Mouse (Mus musculus) limb, embryonic 12.5 days (tissue): ENCODE data around the gene Gm5148. TPM values are rescaled to one million over a fixed set of nuclear protein-coding genes. Genes with fewer than 3 reads are reported as not detected.
A peak's percentile ranks its signal among the peaks of the same experiment; 100 is the strongest.

Source experiments
- ATAC-seq: fragments of 200-750 bp; cut with Nextera tagmentation; 2 replicates; pipeline ENCODE4 v1.8.0; 2017; ENCODE audit warnings: low read depth, moderate TSS enrichment; ENCODE audit not compliant: insufficient number of reproducible peaks, insufficient read depth, low FRiP score, low TSS enrichment
- H3K27ac ChIP-seq: fragments of 300-500 bp; sonication (generic); 2 replicates; pipeline ENCODE4 v1.5.1; 2016; ENCODE audit warnings: mild to moderate bottlenecking, moderate library complexity
- H3K27me3 ChIP-seq: fragments of 300-500 bp; sonication (generic); 2 replicates; pipeline ENCODE4 v1.6.1; 2016; ENCODE audit warnings: mild to moderate bottlenecking, moderate library complexity
- H3K36me3 ChIP-seq: fragments of 300-500 bp; sonication (generic); 2 replicates; pipeline ENCODE4 v1.6.1; 2016; ENCODE audit warnings: mild to moderate bottlenecking, moderate library complexity
- H3K4me1 ChIP-seq: fragments of 300-500 bp; sonication (generic); replicated peaks from 2 replicates; pipeline ENCODE4 v1.6.1; 2016
- H3K4me2 ChIP-seq: fragments of 300-500 bp; sonication (generic); 2 replicates; pipeline ENCODE4 v1.6.1; 2016; ENCODE audit warnings: mild to moderate bottlenecking, moderate library complexity
- H3K4me3 ChIP-seq: fragments of 300-500 bp; sonication (generic); replicated peaks from 2 replicates; pipeline ENCODE4 v1.5.1; 2016; ENCODE audit warnings: mild to moderate bottlenecking
- H3K9ac ChIP-seq: fragments of 300-500 bp; sonication (generic); replicated peaks from 2 replicates; pipeline ENCODE4 v1.6.1; 2016; ENCODE audit warnings: mild to moderate bottlenecking, moderate library complexity
- H3K9me3 ChIP-seq: fragments of 300-500 bp; sonication (generic); 2 replicates; pipeline ENCODE4 v1.6.1; 2016; ENCODE audit warnings: mild to moderate bottlenecking, moderate library complexity
- WGBS: fragments of 180-500 bp; shearing (Covaris S2); methylation state at CpG from one replicate; pipeline ENCODE4 v1.1.7; 2016; 5-methylcytosine and 5-hydroxymethylcytosine counted together
- polyA plus RNA-seq: library from polyadenylated mRNA; unstranded; fragments of >200 nt; fragmentation: Nextera tagmentation; extraction: Ambion mirVana; gene quantifications from 2 replicates; pipeline ENCODE4 v1.2.1, GENCODE M21; 2016

Gene Gm5148
- polyA plus RNA-seq, 1 experiment from 2014 or later: 7.2 TPM

- ATAC-seq: no peak
- WGBS: 53% methylated on average over 9 of the region's 9 CpGs
- no peaks in the 10 kb centered on the region for H3K36me3 ChIP-seq
- peaks cover 9% of the 10 kb centered on the region for H3K4me1 ChIP-seq
- no peak overlapping the region for H3K9ac ChIP-seq
- H3K27ac ChIP-seq: no peak overlapping the region
- H3K27me3 ChIP-seq: peaks cover 3% of the 10 kb centered on the region; the same call in 1 of the 2 replicates
- H3K9me3 ChIP-seq: peaks cover 3% of the 10 kb centered on the region; the same call in 1 of the 2 replicates
- no peak overlapping the region for H3K4me3 ChIP-seq
- peak overlapping the region; percentile 30; the same call in 1 of the 2 replicates for H3K4me2 ChIP-seq
Measured at GRCm38 (mm10) chr3:37758611-37759322, 34.5 kb upstream of the Gm5148 start.

- Histone ChIP-seq H3K4me2 (peak overlapping the region; percentile 30), H3K4me3 (no peak overlapping the region), H3K27ac (0 out of 2 replicates have a peak overlapping the region, but pooled peaks have one; percentile 26), H3K27me3 (peaks cover 3% of the 10 kb centered on the region; the same call in 1 of the 2 replicates), H3K9ac (no peak overlapping the region), H3K36me3 (no peaks in the 10 kb centered on the region), H3K4me1 (peaks cover 9% of the 10 kb centered on the region), H3K9me3 (peaks cover 3% of the 10 kb centered on the region; the same call in 1 of the 2 replicates)
- WGBS: 11% methylated on average over 12 of the region's 12 CpGs
- ATAC-seq: no peak
Measured at GRCm38 (mm10) chr3:37758124-37758523, 33.8 kb upstream of the Gm5148 start.

- H3K27ac ChIP-seq: no peak overlapping the region
- H3K4me1 ChIP-seq: peaks cover 9% of the 10 kb centered on the region
- no peak overlapping the region for H3K4me3 ChIP-seq
- H3K4me2 ChIP-seq: no peak overlapping the region; the same call in 1 of the 2 replicates
- H3K9me3 ChIP-seq: peaks cover 3% of the 10 kb centered on the region; the same call in 1 of the 2 replicates
- WGBS: 33% methylated on average over 4 of the region's 4 CpGs
- no peak for ATAC-seq
- H3K9ac ChIP-seq: no peak overlapping the region
- H3K27me3 ChIP-seq: peaks cover 3% of the 10 kb centered on the region; the same call in 1 of the 2 replicates
- H3K36me3 ChIP-seq: no peaks in the 10 kb centered on the region
Measured at GRCm38 (mm10) chr3:37757613-37758012, 33.3 kb upstream of the Gm5148 start.

GRCm38 (mm10) chr3:37756005-37756404, 31.7 kb upstream of the Gm5148 start:
- H3K9ac ChIP-seq: no peak overlapping the region
- no peak overlapping the region for H3K4me2 ChIP-seq
- no peak overlapping the region for H3K27ac ChIP-seq
- 72% methylated on average over 2 of the region's 2 CpGs for WGBS
- no peaks in the 10 kb centered on the region for H3K36me3 ChIP-seq
- no peak overlapping the region for H3K4me3 ChIP-seq
- peaks cover 3% of the 10 kb centered on the region; the same call in 1 of the 2 replicates for H3K9me3 ChIP-seq
- H3K4me1 ChIP-seq: peaks cover 9% of the 10 kb centered on the region
- no peak for ATAC-seq
- peaks cover 3% of the 10 kb centered on the region; the same call in 1 of the 2 replicates for H3K27me3 ChIP-seq

- no peak overlapping the region for H3K4me3 ChIP-seq
- no peaks in the 10 kb centered on the region for H3K36me3 ChIP-seq
- WGBS: 92% methylated on average over 3 of the region's 3 CpGs
- H3K4me1 ChIP-seq: peaks cover 9% of the 10 kb centered on the region
- no peak overlapping the region for H3K9ac ChIP-seq
- no peak overlapping the region for H3K4me2 ChIP-seq
- no peak for ATAC-seq
- H3K9me3 ChIP-seq: peaks cover 3% of the 10 kb centered on the region; the same call in 1 of the 2 replicates
- H3K27ac ChIP-seq: no peak overlapping the region
- H3K27me3 ChIP-seq: peaks cover 3% of the 10 kb centered on the region; the same call in 1 of the 2 replicates
Measured at GRCm38 (mm10) chr3:37754639-37755038, 30.3 kb upstream of the Gm5148 start.

- H3K4me1 ChIP-seq: peaks cover 8% of the 10 kb centered on the region
- peaks cover 2% of the 10 kb centered on the region; the same call in 1 of the 2 replicates for H3K27me3 ChIP-seq
- H3K27ac ChIP-seq: no peak overlapping the region
- H3K4me2 ChIP-seq: no peak overlapping the region
- H3K4me3 ChIP-seq: no peak overlapping the region
- no peak for ATAC-seq
- WGBS: 85% methylated on average over 3 of the region's 3 CpGs
- no peaks in the 10 kb centered on the region for H3K36me3 ChIP-seq
- H3K9me3 ChIP-seq: no peaks in the 10 kb centered on the region
- no peak overlapping the region for H3K9ac ChIP-seq
Measured at GRCm38 (mm10) chr3:37753148-37753547, 28.9 kb upstream of the Gm5148 start.

GRCm38 (mm10) chr3:37748002-37748733, 23.9 kb upstream of the Gm5148 start:
- H3K4me2 ChIP-seq: no peak overlapping the region
- 80% methylated on average over 16 of the region's 16 CpGs for WGBS
- H3K27ac ChIP-seq: peak overlapping the region; percentile 2; the same call in 1 of the 2 replicates
- no peaks in the 10 kb centered on the region for H3K9me3 ChIP-seq
- ATAC-seq: no peak
- no peaks in the 10 kb centered on the region for H3K36me3 ChIP-seq
- H3K4me1 ChIP-seq: peaks cover 8% of the 10 kb centered on the region; the same call in 1 of the 2 replicates
- H3K27me3 ChIP-seq: no peaks in the 10 kb centered on the region
- no peak overlapping the region for H3K9ac ChIP-seq
- H3K4me3 ChIP-seq: no peak overlapping the region

GRCm38 (mm10) chr3:37747258-37748001, 23.1 kb upstream of the Gm5148 start:
- no peak overlapping the region for H3K9ac ChIP-seq
- no peak overlapping the region for H3K4me2 ChIP-seq
- H3K9me3 ChIP-seq: no peaks in the 10 kb centered on the region
- H3K4me1 ChIP-seq: peaks cover 8% of the 10 kb centered on the region; the same call in 1 of the 2 replicates
- no peak for ATAC-seq
- no peaks in the 10 kb centered on the region for H3K36me3 ChIP-seq
- no peak overlapping the region for H3K4me3 ChIP-seq
- 83% methylated on average over 9 of the region's 9 CpGs for WGBS
- peak overlapping the region; percentile 2; the same call in 1 of the 2 replicates for H3K27ac ChIP-seq
- no peaks in the 10 kb centered on the region for H3K27me3 ChIP-seq

- Histone ChIP-seq H3K9ac (no peak overlapping the region), H3K27me3 (no peaks in the 10 kb centered on the region), H3K36me3 (no peaks in the 10 kb centered on the region), H3K4me2 (no peak overlapping the region), H3K9me3 (no peaks in the 10 kb centered on the region), H3K27ac (no peak overlapping the region), H3K4me3 (no peak overlapping the region), H3K4me1 (peaks cover 12% of the 10 kb centered on the region; the same call in 1 of the 2 replicates)
- no peak for ATAC-seq
- WGBS: 39% methylated on average over 2 of the region's 2 CpGs
Measured at GRCm38 (mm10) chr3:37744050-37744449, 19.8 kb upstream of the Gm5148 start.

- Histone ChIP-seq H3K4me2 (no peak overlapping the region), H3K36me3 (no peaks in the 10 kb centered on the region), H3K9me3 (no peaks in the 10 kb centered on the region), H3K27ac (no peak overlapping the region), H3K27me3 (no peaks in the 10 kb centered on the region), H3K9ac (no peak overlapping the region), H3K4me3 (no peak overlapping the region), H3K4me1 (peaks cover 15% of the 10 kb centered on the region; the same call in 1 of the 2 replicates)
- no peak for ATAC-seq
- 92% methylated on average over 7 of the region's 7 CpGs for WGBS
Measured at GRCm38 (mm10) chr3:37739996-37740395, 15.7 kb upstream of the Gm5148 start.
